Mouse (Mus musculus): ENCODE measurements around the gene Plk5.

- TF ChIP-seq MYOD1 (IDR thresholded peaks at IDR 0.05; ENCODE audit: control insufficient read depth in 1 of 3, insufficient read length in 2 of 3, low read depth in 2 of 3), result no peak
- TF ChIP-seq POLR2AphosphoS2 (IDR thresholded peaks at IDR 0.05; ENCODE audit: insufficient read length, low read depth), result no peak
- TF ChIP-seq POLR2A (IDR thresholded peaks at IDR 0.05; ENCODE audit: insufficient read length, low read depth), result no peak
- TF ChIP-seq E2F4 (IDR thresholded peaks at IDR 0.05; ENCODE audit: insufficient read depth), result no peak
- no peak for TF ChIP-seq USF1 (IDR thresholded peaks at IDR 0.05; ENCODE audit: low read depth)
- TF ChIP-seq MAX (IDR thresholded peaks at IDR 0.05; ENCODE audit: low read depth), result no peak
- no peak for TF ChIP-seq TCF3 (IDR thresholded peaks at IDR 0.05; ENCODE audit: insufficient read length, low read depth)
- TF ChIP-seq TCF12 (IDR thresholded peaks at IDR 0.05; ENCODE audit: insufficient read depth, poor library complexity, severe bottlenecking), result no peak
- no peak for TF ChIP-seq MYOG (IDR thresholded peaks at IDR 0.05; ENCODE audit: control insufficient read depth in 1 of 3, insufficient read depth in 1 of 3, insufficient read length in 2 of 3, low read depth in 2 of 3)
- no peak for TF ChIP-seq SRF (IDR thresholded peaks at IDR 0.05; ENCODE audit: control insufficient read depth, insufficient read length, low read depth)
Measured at GRCm38 (mm10) chr10:80384709-80385108, 28.4 kb downstream of the Plk5 start.

Data from myocyte (in vitro differentiated cells).